Mouse (Mus musculus) right cerebral cortex, adult 18-20 months (tissue): ENCODE measurements around the gene Nav3.
A peak's percentile ranks its signal among the peaks of the same experiment; 100 is the strongest.
"Not testable (repeated sequence)": the region's sequence is repeated elsewhere in the genome, so short reads cannot be mapped to it uniquely, and the experiment has no call there.

Experiments
- DNase-seq: peaks from one replicate; pipeline ENCODE4 v3.0.0; 2022; ENCODE audit warnings: mixed read lengths

Gene Nav3

GRCm38 (mm10) chr10:110034582-110035099, 421.4 kb downstream of the Nav3 start:
- DNase-seq: no peak

- DNase-seq: not testable (repeated sequence)
Measured at GRCm38 (mm10) chr10:110024897-110025296, 431.1 kb downstream of the Nav3 start.

- DNase-seq: no peak
Measured at GRCm38 (mm10) chr10:110022100-110022499, 433.9 kb downstream of the Nav3 start.

- no peak for DNase-seq
Measured at GRCm38 (mm10) chr10:110019266-110019866, 436.6 kb downstream of the Nav3 start.

GRCm38 (mm10) chr10:110001328-110001727, 454.7 kb downstream of the Nav3 start:
- not testable (repeated sequence) for DNase-seq

GRCm38 (mm10) chr10:110000755-110001247, 455.2 kb downstream of the Nav3 start:
- DNase-seq: no peak

GRCm38 (mm10) chr10:109999904-110000303, 456.1 kb downstream of the Nav3 start:
- DNase-seq: no peak

GRCm38 (mm10) chr10:109994302-109994701, 461.7 kb downstream of the Nav3 start:
- no peak for DNase-seq

GRCm38 (mm10) chr10:109985824-109986485, 470.0 kb downstream of the Nav3 start:
- DNase-seq: peak; percentile 59

GRCm38 (mm10) chr10:109976351-109976750, 479.7 kb downstream of the Nav3 start:
- DNase-seq: no peak

GRCm38 (mm10) chr10:109974177-109974576, 481.8 kb downstream of the Nav3 start:
- no peak for DNase-seq

- no peak for DNase-seq
Measured at GRCm38 (mm10) chr10:109973483-109973882, 482.5 kb downstream of the Nav3 start.

GRCm38 (mm10) chr10:109950296-109950695, 505.7 kb downstream of the Nav3 start:
- DNase-seq: no peak

- no peak for DNase-seq
Measured at GRCm38 (mm10) chr10:109929319-109929622, 526.7 kb downstream of the Nav3 start.

- no peak for DNase-seq
Measured at GRCm38 (mm10) chr10:109928547-109929318, 527.3 kb downstream of the Nav3 start.

GRCm38 (mm10) chr10:109926149-109926548, 529.9 kb downstream of the Nav3 start:
- no peak for DNase-seq

- no peak for DNase-seq
Measured at GRCm38 (mm10) chr10:109924136-109924535, 531.9 kb downstream of the Nav3 start.

GRCm38 (mm10) chr10:109921368-109921767, 534.6 kb downstream of the Nav3 start:
- DNase-seq: no peak

- DNase-seq: peak; percentile 63
Measured at GRCm38 (mm10) chr10:109920607-109921187, 535.3 kb downstream of the Nav3 start.

GRCm38 (mm10) chr10:109919515-109919914, 536.5 kb downstream of the Nav3 start:
- DNase-seq: no peak

GRCm38 (mm10) chr10:109907206-109907605, 548.8 kb downstream of the Nav3 start:
- no peak for DNase-seq

- no peak for DNase-seq
Measured at GRCm38 (mm10) chr10:109906413-109906785, 549.6 kb downstream of the Nav3 start.
